Mouse (Mus musculus): ENCODE data around the gene Med27. TPM values are rescaled to one million over a fixed set of nuclear protein-coding genes. Genes with fewer than 3 reads are reported as not detected.

Gene Med27
- polyA plus RNA-seq, 1 experiment from 2014 or later = 48.4 TPM

GRCm38 (mm10) chr2:29413259-29413993 lies 66.8 kb downstream of the Med27 start:
- no peak overlapping the region for H3K27ac ChIP-seq
- ATAC-seq (ENCODE audit: insufficient number of reproducible peaks, insufficient read depth, low FRiP score, low TSS enrichment, low read depth) = no peak
- no peak overlapping the region for H3K9ac ChIP-seq (replicated peaks)
- H3K9me3 ChIP-seq = no peaks in the 10 kb centered on the region
- 0 out of 2 replicates have a peak, but pooled peaks cover under 1% of the 10 kb centered on the region for H3K4me1 ChIP-seq (replicated peaks)
- no peak overlapping the region for H3K4me2 ChIP-seq
- no peaks in the 10 kb centered on the region for H3K27me3 ChIP-seq
- WGBS = 64% methylated on average over 13 of the region's 13 CpGs
- H3K4me3 ChIP-seq (replicated peaks) = no peak overlapping the region
- no peaks in the 10 kb centered on the region for H3K36me3 ChIP-seq

DNA sequence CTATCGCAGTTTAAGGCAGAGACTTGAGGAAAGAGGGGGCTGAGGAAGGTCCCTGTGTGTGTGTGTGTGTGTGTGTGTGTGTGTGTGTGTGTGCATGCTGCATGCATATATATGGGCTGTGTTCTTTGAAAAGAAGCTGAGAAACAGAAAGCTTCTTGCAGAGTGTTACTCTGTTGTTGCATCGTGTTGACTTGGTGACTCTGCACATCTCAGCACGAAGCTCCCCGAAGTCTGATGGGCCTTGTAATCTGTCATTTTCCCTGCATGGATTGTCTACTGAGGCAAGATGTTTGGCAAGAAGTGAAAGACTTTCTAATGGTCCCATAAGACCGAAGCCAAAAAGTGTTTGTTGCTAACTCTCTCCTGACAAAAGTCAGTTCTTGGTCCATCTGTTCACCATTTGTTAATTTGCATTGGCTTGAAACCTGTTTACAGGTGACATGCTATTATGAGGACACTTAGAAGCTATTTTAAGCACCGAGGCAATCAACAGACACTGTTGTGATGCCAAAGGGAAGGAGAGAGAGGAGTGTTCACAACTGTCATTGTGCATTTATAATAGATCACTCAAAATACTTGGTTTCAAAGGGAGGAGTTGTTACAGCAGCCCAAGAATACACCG lies 68.3 kb downstream of the Med27 start:
- WGBS = 84% methylated on average over 7 of the region's 7 CpGs
- H3K4me3 ChIP-seq (replicated peaks) = no peak overlapping the region
- H3K9ac ChIP-seq (replicated peaks) = no peak overlapping the region
- H3K36me3 ChIP-seq = no peaks in the 10 kb centered on the region
- no peak overlapping the region for H3K4me2 ChIP-seq
- no peaks in the 10 kb centered on the region for H3K9me3 ChIP-seq
- ATAC-seq (ENCODE audit: insufficient number of reproducible peaks, insufficient read depth, low FRiP score, low TSS enrichment, low read depth) = no peak
- no peaks in the 10 kb centered on the region for H3K27me3 ChIP-seq
- H3K27ac ChIP-seq = no peak overlapping the region
- H3K4me1 ChIP-seq (replicated peaks) = peaks cover 16% of the 10 kb centered on the region

DNA sequence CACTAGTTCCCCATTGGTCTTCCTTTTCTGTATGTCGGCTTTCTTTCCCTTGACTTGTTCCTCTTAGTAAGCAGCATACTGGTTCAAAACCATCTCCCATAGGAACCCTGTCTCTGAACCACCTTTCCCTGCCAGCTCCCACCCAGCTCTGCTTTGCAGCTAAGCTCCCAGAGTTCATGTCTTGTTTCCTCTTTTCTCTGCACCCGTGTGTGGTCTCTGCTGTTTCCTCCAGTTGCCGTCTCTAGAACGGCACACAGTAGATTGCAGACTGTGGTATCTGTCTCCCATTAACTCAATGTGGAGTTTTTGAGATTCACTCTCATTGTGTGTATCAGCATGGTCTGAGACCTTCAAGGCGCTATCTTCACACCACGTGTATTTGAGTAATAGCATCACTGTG lies 71.9 kb downstream of the Med27 start:
- Histone ChIP-seq H3K4me3 (replicated peaks) (no peak overlapping the region), H3K9ac (replicated peaks) (no peak overlapping the region), H3K4me1 (replicated peaks) (peaks cover 17% of the 10 kb centered on the region), H3K36me3 (no peaks in the 10 kb centered on the region), H3K9me3 (no peaks in the 10 kb centered on the region), H3K27me3 (no peaks in the 10 kb centered on the region), H3K27ac (no peak overlapping the region), H3K4me2 (no peak overlapping the region)
- ATAC-seq (ENCODE audit: insufficient number of reproducible peaks, insufficient read depth, low FRiP score, low TSS enrichment, low read depth) = no peak
- 79% methylated on average over 6 of the region's 6 CpGs for WGBS

GRCm38 (mm10) chr2:29419434-29419833 lies 72.8 kb downstream of the Med27 start:
- no peaks in the 10 kb centered on the region for H3K36me3 ChIP-seq
- H3K4me1 ChIP-seq (replicated peaks) = peaks cover 17% of the 10 kb centered on the region
- H3K9me3 ChIP-seq = no peaks in the 10 kb centered on the region
- H3K27ac ChIP-seq = no peak overlapping the region
- no peak overlapping the region for H3K9ac ChIP-seq (replicated peaks)
- no peak overlapping the region for H3K4me2 ChIP-seq
- WGBS = 30% methylated on average over 5 of the region's 5 CpGs
- no peaks in the 10 kb centered on the region for H3K27me3 ChIP-seq
- H3K4me3 ChIP-seq (replicated peaks) = no peak overlapping the region
- ATAC-seq (ENCODE audit: insufficient number of reproducible peaks, insufficient read depth, low FRiP score, low TSS enrichment, low read depth) = no peak

DNA sequence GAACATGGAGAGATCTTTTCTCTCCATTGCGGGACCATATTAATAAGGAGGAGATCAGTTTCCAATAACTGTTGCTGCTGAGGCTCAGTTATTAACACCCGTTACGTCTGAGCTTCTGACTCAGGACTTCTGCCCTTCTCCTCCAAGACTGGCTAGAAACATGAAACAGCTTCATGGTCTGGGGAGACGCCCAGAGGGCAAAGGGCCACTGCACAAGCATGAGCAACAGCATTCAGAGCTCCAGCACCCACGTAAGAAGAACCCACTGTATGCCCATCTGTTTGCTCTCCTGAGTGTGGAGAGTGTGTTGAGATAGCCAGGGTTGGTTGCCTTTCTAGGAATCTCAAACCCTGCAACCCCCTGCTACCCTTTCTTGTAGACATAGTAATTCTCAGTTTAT lies 73.3 kb downstream of the Med27 start:
- ATAC-seq (ENCODE audit: insufficient number of reproducible peaks, insufficient read depth, low FRiP score, low TSS enrichment, low read depth) = no peak
- H3K9ac ChIP-seq (replicated peaks) = no peak overlapping the region
- H3K4me1 ChIP-seq (replicated peaks) = peaks cover 17% of the 10 kb centered on the region
- H3K27me3 ChIP-seq = no peaks in the 10 kb centered on the region
- H3K4me2 ChIP-seq = no peak overlapping the region
- WGBS = 63% methylated on average over 5 of the region's 5 CpGs
- no peaks in the 10 kb centered on the region for H3K36me3 ChIP-seq
- no peak overlapping the region for H3K27ac ChIP-seq
- no peaks in the 10 kb centered on the region for H3K9me3 ChIP-seq
- H3K4me3 ChIP-seq (replicated peaks) = no peak overlapping the region

DNA sequence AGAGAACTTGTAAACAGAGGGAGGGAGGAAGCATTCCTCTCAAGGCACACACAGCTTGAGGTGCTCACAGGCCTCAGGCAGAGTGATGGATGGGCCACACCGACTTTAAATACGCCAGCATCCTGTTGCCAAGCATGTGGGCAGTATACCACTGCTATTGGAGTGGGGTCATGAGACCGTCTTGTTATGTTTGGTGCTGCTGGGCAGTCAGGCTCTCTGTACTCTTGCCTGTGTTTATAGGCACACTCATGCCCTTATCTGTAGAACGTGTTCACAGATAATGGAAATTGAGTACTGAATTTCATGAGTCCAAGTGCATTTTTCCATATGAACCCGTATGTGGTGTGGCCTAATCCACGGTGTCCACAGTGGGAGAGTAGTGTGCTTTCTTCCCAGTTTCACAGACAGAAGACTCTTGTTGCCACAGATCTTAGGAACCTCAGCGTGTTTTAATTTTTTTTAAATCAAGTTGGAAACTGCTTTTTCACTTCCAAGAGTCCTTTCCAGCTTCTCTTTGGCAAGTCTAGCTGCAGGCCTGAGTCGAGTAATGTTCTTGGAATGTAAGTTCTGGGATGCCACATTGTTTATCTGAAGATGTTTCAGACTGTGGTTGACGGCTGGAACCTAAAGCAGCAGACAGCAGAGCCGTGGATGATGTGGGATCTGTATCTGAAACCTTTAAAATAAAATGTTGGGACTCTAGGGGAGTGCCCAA lies 75.7 kb downstream of the Med27 start:
- Histone ChIP-seq H3K4me2 (no peak overlapping the region), H3K36me3 (no peaks in the 10 kb centered on the region), H3K4me1 (replicated peaks) (peaks cover 17% of the 10 kb centered on the region), H3K4me3 (replicated peaks) (no peak overlapping the region), H3K27me3 (no peaks in the 10 kb centered on the region), H3K27ac (no peak overlapping the region), H3K9ac (replicated peaks) (no peak overlapping the region), H3K9me3 (no peaks in the 10 kb centered on the region)
- 77% methylated on average over 10 of the region's 10 CpGs for WGBS
- ATAC-seq (ENCODE audit: insufficient number of reproducible peaks, insufficient read depth, low FRiP score, low TSS enrichment, low read depth) = no peak

GRCm38 (mm10) chr2:29423059-29423458 lies 76.4 kb downstream of the Med27 start:
- WGBS = 80% methylated on average over 3 of the region's 3 CpGs
- H3K9me3 ChIP-seq = no peaks in the 10 kb centered on the region
- no peak for ATAC-seq (ENCODE audit: insufficient number of reproducible peaks, insufficient read depth, low FRiP score, low TSS enrichment, low read depth)
- no peak overlapping the region for H3K27ac ChIP-seq
- no peak overlapping the region for H3K9ac ChIP-seq (replicated peaks)
- H3K4me2 ChIP-seq = no peak overlapping the region
- H3K4me3 ChIP-seq (replicated peaks) = no peak overlapping the region
- no peaks in the 10 kb centered on the region for H3K27me3 ChIP-seq
- peaks cover 17% of the 10 kb centered on the region for H3K4me1 ChIP-seq (replicated peaks)
- no peaks in the 10 kb centered on the region for H3K36me3 ChIP-seq

- 88% methylated on average over 2 of the region's 2 CpGs for WGBS
- no peaks in the 10 kb centered on the region for H3K36me3 ChIP-seq
- no peak for ATAC-seq (ENCODE audit: insufficient number of reproducible peaks, insufficient read depth, low FRiP score, low TSS enrichment, low read depth)
- H3K9ac ChIP-seq (replicated peaks) = no peak overlapping the region
- no peak overlapping the region for H3K27ac ChIP-seq
- H3K9me3 ChIP-seq = no peaks in the 10 kb centered on the region
- 0 out of 2 replicates have a peak, but pooled peaks cover under 1% of the 10 kb centered on the region for H3K4me1 ChIP-seq (replicated peaks)
- no peak overlapping the region for H3K4me3 ChIP-seq (replicated peaks)
- H3K27me3 ChIP-seq = no peaks in the 10 kb centered on the region
- no peak overlapping the region for H3K4me2 ChIP-seq
These were observed 78.8 kb downstream of the Med27 start for GRCm38 (mm10) chr2:29425386-29425785.

- H3K9me3 ChIP-seq = no peaks in the 10 kb centered on the region
- 95% methylated on average over 3 of the region's 3 CpGs for WGBS
- H3K27ac ChIP-seq = no peak overlapping the region
- no peaks in the 10 kb centered on the region for H3K27me3 ChIP-seq
- no peak for ATAC-seq (ENCODE audit: insufficient number of reproducible peaks, insufficient read depth, low FRiP score, low TSS enrichment, low read depth)
- no peak overlapping the region for H3K4me2 ChIP-seq
- no peaks in the 10 kb centered on the region for H3K36me3 ChIP-seq
- H3K9ac ChIP-seq (replicated peaks) = no peak overlapping the region
- 0 out of 2 replicates have a peak, but pooled peaks cover 3% of the 10 kb centered on the region for H3K4me1 ChIP-seq (replicated peaks)
- no peak overlapping the region for H3K4me3 ChIP-seq (replicated peaks)
These were observed 80.1 kb downstream of the Med27 start for GRCm38 (mm10) chr2:29426684-29427083.

DNA sequence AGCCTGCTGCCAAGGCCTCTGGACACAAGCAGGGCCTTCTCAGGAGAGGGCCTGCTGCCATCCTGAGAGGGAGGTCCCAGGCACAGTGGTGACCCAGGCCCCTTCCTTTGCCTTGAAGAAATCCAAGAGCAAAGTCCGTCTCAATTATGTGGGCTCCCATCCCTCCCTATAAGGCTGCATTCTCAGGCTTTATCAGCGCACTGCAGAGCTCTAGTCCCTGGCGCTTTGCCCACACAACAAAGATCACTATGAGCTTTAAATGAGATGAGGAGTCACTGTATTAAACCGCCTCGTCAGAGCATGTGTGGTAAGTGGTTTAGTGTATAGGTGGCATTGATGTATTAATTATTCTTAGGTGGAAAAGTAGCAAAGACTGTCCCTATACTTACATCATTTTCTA lies 85.9 kb downstream of the Med27 start:
- no peak overlapping the region for H3K4me3 ChIP-seq (replicated peaks)
- no peak overlapping the region for H3K9ac ChIP-seq (replicated peaks)
- 0 out of 2 replicates have a peak, but pooled peaks cover 5% of the 10 kb centered on the region for H3K4me1 ChIP-seq (replicated peaks)
- H3K27me3 ChIP-seq = no peaks in the 10 kb centered on the region
- no peak overlapping the region for H3K27ac ChIP-seq
- WGBS = 85% methylated on average over 5 of the region's 5 CpGs
- H3K9me3 ChIP-seq = no peaks in the 10 kb centered on the region
- no peak overlapping the region for H3K4me2 ChIP-seq
- no peaks in the 10 kb centered on the region for H3K36me3 ChIP-seq
- ATAC-seq (ENCODE audit: insufficient number of reproducible peaks, insufficient read depth, low FRiP score, low TSS enrichment, low read depth) = no peak

GRCm38 (mm10) chr2:29436376-29436775 lies 89.8 kb downstream of the Med27 start:
- no peaks in the 10 kb centered on the region for H3K27me3 ChIP-seq
- H3K27ac ChIP-seq = no peak overlapping the region
- no peak for ATAC-seq (ENCODE audit: insufficient number of reproducible peaks, insufficient read depth, low FRiP score, low TSS enrichment, low read depth)
- H3K9me3 ChIP-seq = no peaks in the 10 kb centered on the region
- no peak overlapping the region for H3K4me3 ChIP-seq (replicated peaks)
- 0 out of 2 replicates have a peak, but pooled peaks cover 2% of the 10 kb centered on the region for H3K4me1 ChIP-seq (replicated peaks)
- WGBS = 84% methylated on average over 6 of the region's 6 CpGs
- no peaks in the 10 kb centered on the region for H3K36me3 ChIP-seq
- no peak overlapping the region for H3K4me2 ChIP-seq
- no peak overlapping the region for H3K9ac ChIP-seq (replicated peaks)
